Mouse (Mus musculus) layer of hippocampus, adult 8-10 months (tissue): ENCODE results near the gene Zc3hc1. TPM values are rescaled to one million over a fixed set of nuclear protein-coding genes. Genes with fewer than 3 reads are reported as not detected.
"Not testable (repeated sequence)": the region's sequence is repeated elsewhere in the genome, so short reads cannot be mapped to it uniquely, and the experiment has no call there.

Experiments
- DNase-seq, 2 experiments: peaks; one replicate each; pipeline ENCODE4 v3.0.0; 2022; ENCODE audit warnings: low spot score in 2 of 2
- total RNA-seq, 4 experiments: library from RNA; stranded (reverse); gene quantifications; 2 replicates each; pipeline ENCODE4 v1.2.4; 2022

Gene Zc3hc1
- total RNA-seq: 10 to 100 TPM; 24.3 to 32.8 (median 27.7) TPM

- peak; percentile 54 to 72 for DNase-seq
Observed at GRCm38 (mm10) chr6:30390714-30391697, at the start of gene Zc3hc1. Zc3hc1 (minus strand) TSS chr6:30391028.

DNA sequence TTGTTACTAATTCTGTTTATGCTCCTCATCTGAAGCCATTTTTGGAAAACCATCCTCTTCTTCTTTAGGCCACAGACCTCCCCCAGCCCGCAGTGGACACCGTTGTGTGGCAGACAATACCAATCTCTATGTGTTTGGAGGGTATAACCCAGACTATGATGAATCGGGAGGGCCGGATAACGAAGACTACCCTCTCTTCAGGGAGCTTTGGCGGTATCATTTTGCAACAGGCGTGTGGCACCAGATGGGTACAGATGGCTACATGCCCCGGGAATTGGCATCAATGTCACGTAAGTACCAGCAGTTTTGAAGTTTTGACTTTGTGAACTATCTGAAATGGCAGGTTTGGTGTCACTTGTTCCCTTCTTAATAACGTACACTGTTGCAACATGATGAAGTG lies 48.7 kb upstream of the Zc3hc1 start:
- DNase-seq: no peak

- DNase-seq: no peak
Observed at GRCm38 (mm10) chr6:30437054-30437453, 46.2 kb upstream of the Zc3hc1 start.

GRCm38 (mm10) chr6:30436476-30436875 lies 45.6 kb upstream of the Zc3hc1 start:
- DNase-seq: no peak

DNA sequence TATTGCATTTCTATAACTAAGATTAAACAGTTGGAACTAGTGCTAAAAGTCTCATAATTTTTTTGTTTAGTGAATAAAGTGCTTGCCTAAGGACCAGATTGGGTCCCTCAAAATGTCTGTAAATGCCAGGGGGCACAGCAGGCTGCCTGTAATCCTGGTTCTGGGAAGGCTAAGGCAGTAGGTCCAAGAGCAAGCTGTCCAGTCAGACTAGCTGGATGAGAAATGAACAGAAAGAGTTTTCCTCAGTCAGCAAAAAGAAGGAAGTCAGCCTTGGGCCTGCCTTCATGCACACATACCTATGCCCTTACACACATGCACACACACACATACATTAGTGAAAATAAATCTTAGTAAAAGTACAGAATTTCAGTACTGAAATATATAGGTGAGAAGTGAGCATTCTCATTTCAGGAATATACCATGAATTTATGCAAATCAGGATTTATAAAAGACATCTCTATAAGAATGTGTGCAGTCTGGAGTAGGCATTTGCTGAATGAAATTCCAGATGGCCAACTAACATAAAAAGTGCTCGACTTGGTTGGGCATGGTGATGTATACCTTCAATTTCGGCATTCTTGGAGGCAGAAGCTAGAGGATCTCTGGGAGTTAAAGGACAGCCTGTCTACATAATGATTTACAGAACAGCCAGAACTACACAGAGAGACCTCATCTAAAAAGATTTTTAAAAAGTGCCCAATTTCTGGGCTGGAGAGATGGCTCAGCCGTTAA lies 41.8 kb upstream of the Zc3hc1 start:
- DNase-seq: no peak

GRCm38 (mm10) chr6:30416801-30417200 lies 26.0 kb upstream of the Zc3hc1 start:
- DNase-seq: no peak

- no peak for DNase-seq
Observed at GRCm38 (mm10) chr6:30416126-30416525, 25.3 kb upstream of the Zc3hc1 start.

DNA sequence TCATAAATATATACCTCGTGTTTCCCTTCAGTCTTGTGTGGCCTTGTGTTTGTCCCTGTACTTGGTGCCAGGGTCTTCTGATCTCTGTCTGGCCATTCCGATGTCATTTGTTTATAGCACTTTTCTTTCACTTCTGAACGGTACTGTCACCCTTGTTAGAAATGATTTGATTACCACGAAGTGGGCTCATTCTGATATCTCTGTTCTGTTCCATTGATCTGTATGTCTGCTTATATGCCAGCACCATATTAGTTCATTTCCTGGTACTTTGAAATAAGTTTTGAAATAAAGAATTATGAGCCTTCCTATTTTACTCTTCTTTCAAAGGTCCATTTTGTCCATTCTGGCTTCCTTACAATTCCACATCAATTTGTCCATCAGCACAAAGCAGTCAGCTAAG lies 20.5 kb upstream of the Zc3hc1 start:
- no peak for DNase-seq

- no peak for DNase-seq
Observed at GRCm38 (mm10) chr6:30409399-30410093, 18.7 kb upstream of the Zc3hc1 start.

DNA sequence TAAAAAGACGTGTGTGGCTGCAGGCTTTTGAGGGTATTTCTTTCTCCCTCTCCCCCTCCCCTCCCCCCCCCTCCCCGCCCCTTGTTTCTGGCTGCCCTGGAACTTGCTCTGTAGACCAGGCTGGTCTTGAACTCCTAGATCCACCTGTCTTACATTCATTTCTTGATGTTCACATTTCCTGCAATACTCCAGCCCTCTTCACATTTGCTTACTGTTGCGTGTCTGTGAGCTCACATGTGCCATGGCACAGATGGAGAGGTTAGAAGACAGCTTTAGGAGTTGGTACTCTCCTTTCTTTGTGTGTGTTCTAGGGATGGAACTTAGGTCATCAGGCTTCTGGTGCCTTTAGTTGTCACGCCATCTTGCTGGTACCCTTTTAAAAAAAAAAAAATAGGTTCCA lies 17.4 kb upstream of the Zc3hc1 start:
- no peak for DNase-seq

DNA sequence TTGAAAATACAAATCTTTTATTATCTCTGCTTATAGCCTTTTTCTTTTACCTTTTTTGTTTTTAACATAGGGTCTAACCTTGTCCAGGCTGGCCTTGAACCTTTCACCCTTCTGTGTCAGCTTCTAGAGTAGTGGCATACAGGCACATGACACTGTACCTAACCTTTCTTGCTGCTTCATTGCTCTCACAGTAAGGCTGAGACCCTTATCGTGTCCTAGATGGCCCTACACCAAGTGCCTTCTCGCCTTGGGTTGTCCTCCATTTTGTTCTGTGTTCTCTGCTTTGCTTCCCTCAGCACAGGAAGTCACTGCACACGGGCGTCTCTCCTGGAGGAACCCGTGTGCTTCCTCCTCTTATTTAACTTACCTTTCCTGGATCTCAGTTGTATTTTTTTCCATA lies 13.8 kb upstream of the Zc3hc1 start:
- DNase-seq: no peak

DNA sequence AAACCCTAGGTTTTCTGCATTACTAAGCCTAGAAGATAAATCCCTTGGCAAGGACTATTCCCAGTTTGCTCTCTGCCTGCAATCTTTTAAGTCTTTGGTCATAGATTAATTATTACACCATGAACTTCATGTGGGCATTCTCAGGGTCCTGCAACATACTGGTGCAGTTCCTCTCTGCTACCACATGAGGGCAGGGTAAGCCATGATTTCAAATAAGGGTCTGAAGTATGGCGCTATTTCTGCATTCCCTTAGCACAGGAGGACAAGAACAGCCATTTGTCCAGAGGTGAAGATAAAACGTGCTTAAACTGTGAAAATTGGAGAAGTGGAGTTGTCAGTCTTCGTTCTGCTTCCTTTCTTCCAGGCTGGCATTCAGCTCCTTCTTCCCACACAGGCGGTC lies 12.6 kb upstream of the Zc3hc1 start:
- DNase-seq: peak; percentile 69 to 70

GRCm38 (mm10) chr6:30402091-30402491 lies 11.3 kb upstream of the Zc3hc1 start:
- no peak for DNase-seq

DNA sequence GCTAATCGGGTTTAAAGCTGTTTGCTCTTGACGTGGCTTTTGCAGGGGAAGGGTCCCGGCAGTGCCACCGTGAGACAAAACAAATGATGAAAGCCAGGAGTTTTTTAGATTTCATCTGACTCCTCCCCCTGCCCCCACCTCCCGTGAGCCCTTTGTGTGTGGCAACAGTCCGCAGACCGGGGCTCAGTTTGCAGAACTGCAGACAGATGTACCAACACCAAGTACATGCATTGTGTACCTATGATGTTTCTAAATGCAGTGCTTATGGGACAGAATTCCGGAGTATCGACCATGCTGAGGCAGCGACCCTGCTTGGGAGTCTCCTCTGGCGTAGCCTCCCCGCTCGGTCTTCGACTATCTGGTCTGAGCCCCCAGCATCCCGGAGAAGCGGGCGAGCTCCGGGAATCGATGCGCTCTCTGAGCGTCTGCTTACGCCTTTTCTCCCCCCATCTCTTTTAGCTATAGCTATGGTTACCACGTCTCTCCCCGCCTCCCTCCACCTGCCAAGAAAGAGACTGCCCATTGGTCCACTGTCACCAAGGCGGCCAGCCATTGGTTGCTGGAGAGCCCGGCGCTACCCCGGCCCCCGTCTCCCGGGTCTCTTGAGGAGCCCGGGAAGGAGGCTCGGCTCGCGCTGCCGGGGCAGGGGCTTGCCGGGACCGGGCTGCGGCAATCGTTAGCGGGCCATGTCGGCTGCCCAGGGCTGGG lies 10.6 kb upstream of the Zc3hc1 start, which contains the start of gene Klhdc10:
Gene Klhdc10, plus strand, starts transcription at position 561 of the 708 bp plus-strand sequence.
- peak; percentile 99 to 100 for DNase-seq

DNA sequence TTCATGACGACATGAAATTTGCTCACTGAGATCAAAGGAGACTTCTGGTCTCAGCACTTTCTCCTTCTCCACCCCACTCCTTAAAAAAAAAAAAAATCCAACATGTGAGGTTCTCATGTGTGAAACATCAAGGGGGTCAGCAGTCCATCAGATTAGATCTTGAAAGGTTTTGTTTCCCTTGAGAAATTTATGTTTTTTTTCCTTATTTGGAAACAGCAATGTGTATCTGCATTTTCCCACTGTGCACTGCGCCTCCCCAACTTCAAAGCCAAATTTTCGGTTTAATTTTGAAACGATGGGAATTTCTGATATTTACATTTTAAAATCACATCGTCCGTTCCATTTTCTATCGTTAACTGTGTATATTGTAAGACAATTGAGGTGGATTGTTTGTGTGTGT lies 9.9 kb upstream of the Zc3hc1 start:
- DNase-seq: no peak

- no peak for DNase-seq
Observed at GRCm38 (mm10) chr6:30400146-30400545, 9.3 kb upstream of the Zc3hc1 start.

- DNase-seq: no peak
Observed at GRCm38 (mm10) chr6:30391996-30392395, 1.2 kb upstream of the Zc3hc1 start.

DNA sequence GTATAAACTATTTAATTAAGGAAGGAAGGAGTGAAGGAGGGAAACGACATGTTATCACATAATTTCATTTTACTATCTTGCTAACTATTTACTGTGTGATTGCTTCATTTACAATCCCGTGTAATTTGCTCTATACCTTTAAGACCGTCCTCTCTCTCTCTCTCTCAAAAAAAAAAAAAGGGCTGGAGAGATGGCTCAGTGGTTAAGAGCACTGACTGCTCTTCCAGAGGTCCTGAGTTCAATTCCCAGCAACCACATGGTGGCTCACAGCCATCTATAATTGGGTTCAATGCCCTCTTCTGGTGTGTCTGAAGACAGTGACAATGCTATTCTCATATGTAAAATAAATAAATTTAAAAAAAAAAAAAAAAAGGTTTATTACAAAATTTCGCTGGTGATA lies 557 bp downstream of the Zc3hc1 start:
- DNase-seq: not testable (repeated sequence)

- DNase-seq: no peak
Observed at GRCm38 (mm10) chr6:30381116-30381515, 9.7 kb downstream of the Zc3hc1 start.

DNA sequence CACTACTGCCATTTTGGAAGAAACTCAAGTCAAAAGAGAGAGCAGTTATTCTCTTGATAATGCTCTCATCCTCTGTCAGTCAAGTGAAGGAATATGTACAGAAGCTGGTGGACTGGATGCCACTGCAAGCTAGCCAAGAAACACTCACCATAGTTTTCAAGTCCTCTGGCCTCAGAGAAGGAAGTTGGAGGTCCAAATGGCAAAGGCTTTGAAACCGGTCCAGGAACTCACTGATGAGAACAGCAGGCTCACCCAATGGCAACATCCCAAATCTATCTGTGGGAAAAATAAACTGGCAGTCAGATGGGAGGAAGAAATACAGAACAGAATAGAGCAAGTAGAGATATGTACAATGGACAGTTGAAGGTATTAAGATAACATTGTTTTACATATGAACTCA lies 15.0 kb downstream of the Zc3hc1 start:
- no peak for DNase-seq
